Mouse (Mus musculus): Measurements from ENCODE around the gene Sugp1. TPM values are rescaled to one million over a fixed set of nuclear protein-coding genes. Genes with fewer than 3 reads are reported as not detected.

Sugp1 gene
- polyA plus RNA-seq, 1 experiment from 2014 or later = 26.1 TPM

Small RNAs within 50 kb of the gene (microRNA-seq; reads per million reads assigned to microRNA genes)
- gene Mir7066 (ENCODE audit: borderline number of aligned reads) = not detected

Other genes starting within 250 kb of the Sugp1 start
- gene Gmip, start 234.1 kb upstream of the Sugp1 start, polyA plus RNA-seq (2014; fragmentation: Nextera tagmentation; extraction: Ambion mirVana) = 5.2 and 7.8 TPM in 2 replicates
- gene Lpar2, start 220.4 kb upstream of the Sugp1 start, polyA plus RNA-seq (2014; fragmentation: Nextera tagmentation; extraction: Ambion mirVana) = 0.54 and 0.57 TPM in 2 replicates
- gene Pbx4, start 210.3 kb upstream of the Sugp1 start, polyA plus RNA-seq (2014; fragmentation: Nextera tagmentation; extraction: Ambion mirVana) = 4.0 and 6.0 TPM in 2 replicates
- gene Cilp2, start 155.1 kb upstream of the Sugp1 start, polyA plus RNA-seq (2014; fragmentation: Nextera tagmentation; extraction: Ambion mirVana) = 0.21 and 0.49 TPM in 2 replicates
- gene Tssk6, start 140.6 kb upstream of the Sugp1 start, polyA plus RNA-seq (2014; fragmentation: Nextera tagmentation; extraction: Ambion mirVana) = 1.6 and 1.8 TPM in 2 replicates
- gene Ndufa13, start 140.3 kb upstream of the Sugp1 start, polyA plus RNA-seq (2014; fragmentation: Nextera tagmentation; extraction: Ambion mirVana) = 270 and 275 TPM in 2 replicates
- 5.5 and 7.0 TPM in 2 replicates for gene Yjefn3, start 140.1 kb upstream of the Sugp1 start, polyA plus RNA-seq (2014; fragmentation: Nextera tagmentation; extraction: Ambion mirVana)
- gene Gatad2a, start 46.4 kb upstream of the Sugp1 start, polyA plus RNA-seq (2014; fragmentation: Nextera tagmentation; extraction: Ambion mirVana) = 52.9 and 59.0 TPM in 2 replicates
- 35.5 and 38.1 TPM in 2 replicates for gene Mau2, start 79 bp upstream of the Sugp1 start, polyA plus RNA-seq (2014; fragmentation: Nextera tagmentation; extraction: Ambion mirVana)
- 1.6 and 2.1 TPM in 2 replicates for gene Tm6sf2, start 30.1 kb downstream of the Sugp1 start, polyA plus RNA-seq (2014; fragmentation: Nextera tagmentation; extraction: Ambion mirVana)
- 0.18 and 0.31 TPM in 2 replicates for gene Hapln4, start 40.6 kb downstream of the Sugp1 start, polyA plus RNA-seq (2014; fragmentation: Nextera tagmentation; extraction: Ambion mirVana)
- 0.11 and 0.16 TPM in 2 replicates for gene Ncan, start 78.1 kb downstream of the Sugp1 start, polyA plus RNA-seq (2014; fragmentation: Nextera tagmentation; extraction: Ambion mirVana)
- gene Nr2c2ap, start 88.5 kb downstream of the Sugp1 start, polyA plus RNA-seq (2014; fragmentation: Nextera tagmentation; extraction: Ambion mirVana) = 17.0 and 23.4 TPM in 2 replicates
- 13.2 and 15.1 TPM in 2 replicates for gene Rfxank, start 96.3 kb downstream of the Sugp1 start, polyA plus RNA-seq (2014; fragmentation: Nextera tagmentation; extraction: Ambion mirVana)
- gene Borcs8, start 96.7 kb downstream of the Sugp1 start, polyA plus RNA-seq (2014; fragmentation: Nextera tagmentation; extraction: Ambion mirVana) = 45.7 and 46.5 TPM in 2 replicates
- 0.21 and 0.39 TPM in 2 replicates for gene Mef2b, start 96.9 kb downstream of the Sugp1 start, polyA plus RNA-seq (2014; fragmentation: Nextera tagmentation; extraction: Ambion mirVana)
- 64.9 and 67.7 TPM in 2 replicates for gene Tmem161a, start 129.5 kb downstream of the Sugp1 start, polyA plus RNA-seq (2014; fragmentation: Nextera tagmentation; extraction: Ambion mirVana)
- gene Slc25a42, start 169.5 kb downstream of the Sugp1 start, polyA plus RNA-seq (2014; fragmentation: Nextera tagmentation; extraction: Ambion mirVana) = 4.8 and 5.2 TPM in 2 replicates
- 23.0 and 26.2 TPM in 2 replicates for gene Sugp2, start 191.4 kb downstream of the Sugp1 start, polyA plus RNA-seq (2014; fragmentation: Nextera tagmentation; extraction: Ambion mirVana)
- gene Armc6, start 191.7 kb downstream of the Sugp1 start, polyA plus RNA-seq (2014; fragmentation: Nextera tagmentation; extraction: Ambion mirVana) = 17.6 and 17.8 TPM in 2 replicates
- 25.5 and 30.0 TPM in 2 replicates for gene Homer3, start 240.0 kb downstream of the Sugp1 start, polyA plus RNA-seq (2014; fragmentation: Nextera tagmentation; extraction: Ambion mirVana)

All from heart, embryonic 11.5 days (tissue).